Mouse (Mus musculus) heart, embryonic 13.5 days (tissue): Measurements from ENCODE around the gene Frmd4b. TPM values are rescaled to one million over a fixed set of nuclear protein-coding genes. Genes with fewer than 3 reads are reported as not detected.
A peak's percentile ranks its signal among the peaks of the same experiment; 100 is the strongest.

Experiments
- ATAC-seq: fragments of 200-750 bp; cut with Nextera tagmentation; 2 replicates; pipeline ENCODE4 v1.8.0; 2017; ENCODE audit warnings: moderate TSS enrichment; ENCODE audit not compliant: insufficient number of reproducible peaks, low FRiP score, low TSS enrichment; ENCODE audit errors: extremely low read depth
- H3K27ac ChIP-seq: fragments of 300-500 bp; sonication (generic); replicated peaks from 2 replicates; pipeline ENCODE4 v1.5.1; 2015; ENCODE audit warnings: moderate library complexity, mild to moderate bottlenecking, inconsistent platforms
- H3K27me3 ChIP-seq: fragments of 300-500 bp; sonication (generic); replicated peaks from 2 replicates; pipeline ENCODE4 v1.6.1; 2015; ENCODE audit warnings: mild to moderate bottlenecking, inconsistent platforms
- H3K36me3 ChIP-seq: fragments of 300-500 bp; sonication (generic); 2 replicates; pipeline ENCODE4 v1.6.1; 2015; ENCODE audit warnings: mild to moderate bottlenecking, inconsistent platforms
- H3K4me1 ChIP-seq: fragments of 300-500 bp; sonication (generic); 2 replicates; pipeline ENCODE4 v1.6.1; 2015; ENCODE audit warnings: inconsistent platforms
- H3K4me2 ChIP-seq: fragments of 300-500 bp; sonication (generic); 2 replicates; pipeline ENCODE4 v1.6.1; 2015; ENCODE audit warnings: inconsistent platforms, mild to moderate bottlenecking, moderate library complexity
- H3K4me3 ChIP-seq: fragments of 300-500 bp; sonication (generic); 2 replicates; pipeline ENCODE4 v1.5.1; 2015; ENCODE audit warnings: moderate library complexity, mild to moderate bottlenecking, inconsistent platforms
- H3K9ac ChIP-seq: fragments of 300-500 bp; sonication (generic); 2 replicates; pipeline ENCODE4 v1.6.1; 2015; ENCODE audit warnings: inconsistent platforms, mild to moderate bottlenecking, moderate library complexity
- H3K9me3 ChIP-seq: fragments of 300-500 bp; sonication (generic); 2 replicates; pipeline ENCODE4 v1.6.1; 2016; ENCODE audit warnings: inconsistent platforms
- WGBS: fragments of 180-500 bp; shearing (Covaris S2); methylation state at CpG from one replicate; pipeline ENCODE4 v1.1.7; 2015; ENCODE audit warnings: mixed read lengths; 5-methylcytosine and 5-hydroxymethylcytosine counted together
- polyA plus RNA-seq: library from polyadenylated mRNA; unstranded; fragments of >200 nt; fragmentation: Nextera tagmentation; extraction: Ambion mirVana; gene quantifications from 2 replicates; pipeline ENCODE4 v1.2.1, GENCODE M21; 2015

Frmd4b gene
- polyA plus RNA-seq, 1 experiment from 2014 or later, result 14.6 TPM

DNA sequence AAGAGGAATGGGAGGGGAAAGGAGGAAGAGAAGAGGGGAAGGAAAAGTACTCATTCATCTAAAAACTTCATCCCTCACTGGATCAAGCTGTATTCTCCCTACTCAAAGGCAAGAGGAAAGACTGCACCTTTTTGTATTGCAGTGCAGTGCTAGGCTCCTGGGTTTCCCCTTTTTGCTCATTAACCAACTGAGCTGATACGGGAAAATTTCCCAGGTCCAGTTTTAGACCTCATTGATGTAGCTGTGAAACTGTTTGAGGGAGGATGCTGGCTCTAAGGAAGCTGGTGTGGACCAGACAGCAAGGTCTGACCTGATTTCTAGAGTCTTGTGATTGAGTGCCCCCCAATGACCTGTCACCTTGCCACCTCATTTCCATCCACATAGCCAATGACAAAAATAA, 121.3 kb downstream of the Frmd4b start:
- ATAC-seq, result no peak
- no peak overlapping the region for H3K4me2 ChIP-seq
- H3K4me1 ChIP-seq, result 0 out of 2 replicates have a peak, but pooled peaks cover 3% of the 10 kb centered on the region
- WGBS, result 60% methylated on average over 1 of the region's 1 CpGs
- no peaks in the 10 kb centered on the region for H3K36me3 ChIP-seq
- no peak overlapping the region for H3K27ac ChIP-seq
- H3K9ac ChIP-seq, result no peak overlapping the region
- no peaks in the 10 kb centered on the region for H3K9me3 ChIP-seq
- H3K4me3 ChIP-seq, result no peak overlapping the region
- no peaks in the 10 kb centered on the region for H3K27me3 ChIP-seq

DNA sequence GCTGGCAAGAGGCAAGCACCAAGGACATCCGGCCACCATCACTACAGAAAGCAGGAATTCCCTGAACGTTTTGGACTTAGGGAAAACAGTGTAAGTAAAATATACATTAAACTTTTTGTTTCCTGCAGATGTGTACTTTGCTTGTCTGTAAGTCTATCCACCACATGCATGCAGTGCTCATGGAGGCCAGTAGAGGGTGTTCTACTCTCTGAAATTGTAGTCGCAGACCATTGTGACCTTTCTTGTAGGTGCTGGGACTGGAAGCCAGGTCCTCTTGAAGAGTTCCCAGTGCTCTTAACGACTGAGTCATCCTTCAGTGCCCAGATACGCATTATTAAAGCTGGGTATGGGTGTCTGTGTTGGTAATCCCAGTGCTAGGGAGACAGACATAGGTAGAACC, 126.3 kb downstream of the Frmd4b start:
- no peak overlapping the region for H3K4me2 ChIP-seq
- H3K27ac ChIP-seq, result no peak overlapping the region
- 81% methylated on average over 5 of the region's 5 CpGs for WGBS

DNA sequence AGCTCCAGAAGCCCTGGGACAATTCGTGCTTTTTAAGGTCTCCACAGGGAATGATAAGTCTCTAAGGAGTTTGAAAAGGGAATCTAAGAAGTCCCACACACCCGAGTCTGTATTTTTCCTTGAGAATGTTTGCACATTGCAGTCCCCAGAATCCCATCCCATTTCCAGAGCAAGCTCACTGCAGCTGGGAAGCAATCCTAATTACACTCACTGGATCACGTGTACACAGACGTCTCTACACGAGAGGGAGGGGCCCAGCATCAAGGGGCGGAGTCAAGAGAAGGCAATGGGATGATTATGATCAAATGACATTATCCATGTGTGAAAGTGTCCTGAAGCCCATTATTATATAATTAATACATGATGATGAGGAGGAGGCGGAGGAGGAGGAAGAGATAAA, 128.5 kb downstream of the Frmd4b start:
- H3K4me1 ChIP-seq, result peaks cover 20% of the 10 kb centered on the region
- no peak overlapping the region for H3K4me3 ChIP-seq
- no peaks in the 10 kb centered on the region for H3K9me3 ChIP-seq
- H3K9ac ChIP-seq, result no peak overlapping the region
- no peak overlapping the region for H3K27ac ChIP-seq
- H3K27me3 ChIP-seq, result peaks cover 18% of the 10 kb centered on the region; the same call in 1 of the 2 replicates
- no peak for ATAC-seq
- no peak overlapping the region for H3K4me2 ChIP-seq
- no peaks in the 10 kb centered on the region for H3K36me3 ChIP-seq
- 34% methylated on average over 7 of the region's 7 CpGs for WGBS

More for the DNA sequence above, 126.3 kb downstream of the Frmd4b start:
- no peak for ATAC-seq
- no peak overlapping the region for H3K4me3 ChIP-seq
- H3K4me1 ChIP-seq, result peaks cover 20% of the 10 kb centered on the region
- no peak overlapping the region for H3K9ac ChIP-seq
- H3K27me3 ChIP-seq, result peaks cover 11% of the 10 kb centered on the region; the same call in 1 of the 2 replicates
- H3K9me3 ChIP-seq, result no peaks in the 10 kb centered on the region
- H3K36me3 ChIP-seq, result no peaks in the 10 kb centered on the region

DNA sequence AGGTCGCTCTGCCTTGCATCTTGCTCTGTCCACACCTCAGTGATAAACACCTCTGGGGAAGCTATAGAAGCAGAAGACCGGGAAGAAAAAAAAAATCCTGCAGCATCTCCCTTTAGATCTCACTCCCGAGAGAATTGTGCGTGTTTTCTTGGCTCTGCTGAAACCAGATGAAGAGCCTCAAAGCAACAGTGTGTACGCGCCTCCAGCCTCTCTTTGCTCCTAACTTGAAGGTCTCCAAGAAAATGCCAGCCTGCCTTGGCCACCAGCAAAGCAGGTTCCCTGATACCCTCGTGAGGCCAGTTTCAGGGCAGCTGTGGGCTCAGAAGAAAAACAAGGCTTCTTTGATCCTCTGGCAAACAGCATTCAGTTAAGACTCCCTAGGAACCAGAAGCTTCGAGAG, 129.1 kb downstream of the Frmd4b start:
- H3K9me3 ChIP-seq, result no peaks in the 10 kb centered on the region
- H3K4me2 ChIP-seq, result peak overlapping the region; percentile 100
- H3K4me1 ChIP-seq, result peaks cover 20% of the 10 kb centered on the region
- no peaks in the 10 kb centered on the region for H3K36me3 ChIP-seq
- H3K4me3 ChIP-seq, result peak overlapping the region; percentile 62; the same call in 1 of the 2 replicates
- H3K27me3 ChIP-seq, result peaks cover 18% of the 10 kb centered on the region; the same call in 1 of the 2 replicates
- H3K27ac ChIP-seq, result no peak overlapping the region
- 25% methylated on average over 8 of the region's 8 CpGs for WGBS
- no peak for ATAC-seq
- H3K9ac ChIP-seq, result no peak overlapping the region

DNA sequence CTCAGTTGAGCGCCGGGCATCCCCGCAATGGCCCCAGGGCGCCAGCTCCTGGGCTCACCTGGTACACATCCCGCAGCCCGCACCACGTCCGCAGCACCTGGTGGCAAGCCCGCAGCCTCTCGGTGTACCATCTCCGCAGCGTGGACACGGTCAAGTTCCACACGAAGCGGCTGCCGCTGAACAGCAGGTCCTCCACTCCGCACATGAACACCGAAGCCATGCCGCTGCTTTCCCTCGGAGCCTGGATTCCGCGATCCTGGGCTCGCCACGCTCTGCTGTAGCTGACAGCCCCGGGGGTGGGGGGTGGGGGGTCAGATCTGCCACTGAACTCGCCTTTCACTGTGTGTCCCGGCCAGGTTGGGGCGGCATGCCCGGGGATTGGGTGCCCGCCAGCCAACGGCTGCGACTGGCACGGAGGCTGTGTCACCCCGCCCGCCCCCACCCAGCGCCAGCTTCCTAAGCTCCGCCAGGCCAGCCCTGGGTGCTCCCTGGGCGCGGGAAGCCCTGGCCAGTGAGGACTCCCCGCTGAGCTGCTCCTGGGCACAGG, 129.7 kb downstream of the Frmd4b start:
- Histone ChIP-seq H3K36me3 (no peaks in the 10 kb centered on the region), H3K4me2 (peak overlapping the region; percentile 100), H3K27me3 (peaks cover 18% of the 10 kb centered on the region; the same call in 1 of the 2 replicates), H3K9ac (peak overlapping the region; percentile 80), H3K4me3 (peak overlapping the region; percentile 62), H3K4me1 (peaks cover 20% of the 10 kb centered on the region), H3K9me3 (no peaks in the 10 kb centered on the region), H3K27ac (no peak overlapping the region)
- WGBS, result 1% methylated on average over 40 of the region's 40 CpGs
- no peak for ATAC-seq

DNA sequence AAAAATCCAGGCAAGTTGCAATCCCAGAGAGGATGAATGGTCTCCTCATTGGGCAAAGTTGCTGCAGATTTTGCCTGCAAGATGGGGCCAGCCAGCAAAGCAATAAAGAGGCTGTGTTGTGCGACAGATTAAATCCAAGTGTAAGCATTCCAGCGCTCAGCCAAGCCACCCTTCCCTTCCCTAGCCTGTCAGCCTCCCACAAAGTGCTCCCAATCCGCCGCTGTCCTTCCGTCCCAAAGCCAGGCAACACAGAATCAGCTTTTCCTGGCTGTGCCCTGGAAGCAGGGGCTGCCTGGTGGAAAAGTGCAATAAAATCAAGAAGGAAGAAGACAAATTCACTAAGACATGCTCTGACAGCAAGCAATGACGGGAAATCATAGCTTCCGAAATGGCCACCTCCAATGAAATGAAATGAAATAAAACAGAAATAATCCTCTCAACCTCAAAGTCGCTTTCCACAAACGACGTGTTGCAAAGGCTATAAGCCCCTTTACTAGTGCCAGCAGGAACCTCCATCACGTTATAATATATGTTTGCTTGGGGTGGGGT, 130.5 kb downstream of the Frmd4b start:
- peak overlapping the region; percentile 62 for H3K4me3 ChIP-seq
- H3K27ac ChIP-seq, result no peak overlapping the region
- H3K9me3 ChIP-seq, result no peaks in the 10 kb centered on the region
- WGBS, result 13% methylated on average over 11 of the region's 11 CpGs
- no peaks in the 10 kb centered on the region for H3K36me3 ChIP-seq
- peaks cover 20% of the 10 kb centered on the region for H3K4me1 ChIP-seq
- H3K4me2 ChIP-seq, result peak overlapping the region; percentile 100
- H3K27me3 ChIP-seq, result peaks cover 18% of the 10 kb centered on the region; the same call in 1 of the 2 replicates
- ATAC-seq, result no peak
- H3K9ac ChIP-seq, result peak overlapping the region; percentile 80

DNA sequence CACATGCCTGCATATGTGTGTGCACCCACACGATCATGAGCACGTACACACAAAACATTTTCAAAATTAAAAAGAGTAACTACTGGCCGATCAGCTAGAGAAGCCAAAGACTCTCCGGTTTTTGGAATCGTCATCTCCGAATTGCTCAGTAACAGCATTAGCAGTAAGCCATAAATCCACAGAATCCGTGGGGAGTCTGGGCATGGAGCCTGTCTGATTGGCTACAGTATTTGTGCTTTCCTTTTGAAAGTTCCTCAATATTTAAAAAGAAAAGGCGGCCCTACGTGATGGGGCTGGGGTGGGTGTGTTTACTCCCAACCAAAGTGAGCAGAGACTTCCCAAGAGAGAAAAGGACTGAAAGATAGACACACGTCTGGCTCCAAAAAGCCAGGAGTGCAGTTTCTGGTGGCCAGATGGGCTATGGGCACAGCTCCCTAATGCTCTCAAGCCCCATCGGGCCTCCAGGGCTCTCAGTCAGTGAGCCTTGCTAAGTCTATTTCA, 131.4 kb downstream of the Frmd4b start:
- Histone ChIP-seq H3K9ac (no peak overlapping the region), H3K27me3 (peaks cover 18% of the 10 kb centered on the region; the same call in 1 of the 2 replicates), H3K9me3 (no peaks in the 10 kb centered on the region), H3K27ac (no peak overlapping the region), H3K4me1 (peaks cover 20% of the 10 kb centered on the region), H3K36me3 (no peaks in the 10 kb centered on the region), H3K4me3 (no peak overlapping the region), H3K4me2 (no peak overlapping the region)
- ATAC-seq, result no peak
- 84% methylated on average over 11 of the region's 11 CpGs for WGBS

DNA sequence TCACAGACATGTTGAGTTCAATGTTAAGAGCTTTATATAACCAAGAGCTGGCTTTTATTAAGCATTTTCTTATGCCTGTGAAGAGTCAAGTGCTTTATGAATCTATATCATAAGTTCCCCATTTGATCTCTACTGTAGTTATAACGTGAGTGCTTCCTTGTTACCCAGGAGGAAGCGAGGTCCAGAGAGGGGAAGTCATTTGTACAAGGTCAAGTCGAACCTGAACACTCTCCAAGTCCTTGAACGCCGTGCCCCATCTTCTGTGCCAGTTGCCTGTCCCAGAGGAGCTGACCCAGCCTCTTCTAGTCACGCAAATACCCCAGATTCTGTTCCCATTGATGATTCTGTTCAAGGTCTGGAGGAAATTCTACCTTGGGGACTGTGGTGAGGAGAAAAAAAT, 135.4 kb downstream of the Frmd4b start:
- H3K4me2 ChIP-seq, result no peak overlapping the region
- no peak for ATAC-seq
- no peak overlapping the region for H3K27ac ChIP-seq
- H3K4me1 ChIP-seq, result peaks cover 5% of the 10 kb centered on the region
- no peaks in the 10 kb centered on the region for H3K36me3 ChIP-seq
- no peaks in the 10 kb centered on the region for H3K9me3 ChIP-seq
- 63% methylated on average over 6 of the region's 6 CpGs for WGBS
- H3K9ac ChIP-seq, result no peak overlapping the region
- peaks cover 8% of the 10 kb centered on the region for H3K27me3 ChIP-seq
- H3K4me3 ChIP-seq, result no peak overlapping the region

DNA sequence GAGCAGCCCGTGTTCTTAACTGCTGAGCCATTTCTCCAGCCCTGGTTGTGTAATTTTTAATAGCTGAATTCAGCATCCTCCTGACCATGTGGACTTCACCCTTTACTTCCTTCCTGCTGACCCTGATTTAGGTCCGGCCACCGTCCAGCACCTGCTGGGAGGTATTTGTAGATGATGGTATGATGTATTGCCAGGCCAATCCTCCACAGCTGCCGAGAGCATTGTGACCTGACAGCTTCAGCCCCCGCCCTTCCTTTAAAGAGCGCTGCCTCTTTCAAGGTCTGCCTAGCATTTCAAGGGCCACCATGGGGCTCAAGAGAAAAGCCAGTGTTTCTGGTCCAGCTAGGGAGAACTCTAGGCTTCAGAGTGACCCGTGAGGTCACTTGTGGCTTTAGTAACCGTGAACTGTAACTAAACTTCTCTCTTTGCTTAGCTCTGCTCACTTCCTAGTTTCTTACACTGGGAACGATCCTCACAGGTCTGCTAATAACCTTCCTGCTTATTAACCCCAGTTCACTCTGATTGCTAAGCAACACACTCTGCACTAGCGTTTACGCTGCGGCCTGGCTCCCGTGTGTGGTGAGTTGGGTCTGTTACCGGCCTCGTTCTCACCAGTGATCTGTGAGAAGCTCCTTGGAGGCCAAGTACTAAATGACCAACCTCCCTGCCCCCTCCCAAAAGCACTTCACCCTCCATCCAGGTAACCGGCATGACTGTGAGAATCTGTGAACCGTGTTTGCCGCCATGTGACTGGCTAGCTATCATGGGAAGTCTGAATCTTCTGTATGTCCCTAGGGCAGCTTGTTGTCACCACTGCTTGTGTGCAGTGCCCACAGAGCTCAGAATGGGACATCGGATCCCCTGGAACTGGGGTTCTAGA, 138.1 kb downstream of the Frmd4b start:
- Histone ChIP-seq H3K27ac (no peak overlapping the region), H3K9me3 (no peaks in the 10 kb centered on the region), H3K27me3 (no peaks in the 10 kb centered on the region; the same call in 1 of the 2 replicates), H3K36me3 (no peaks in the 10 kb centered on the region), H3K4me3 (no peak overlapping the region), H3K4me1 (no peaks in the 10 kb centered on the region), H3K9ac (no peak overlapping the region), H3K4me2 (no peak overlapping the region)
- WGBS, result 66% methylated on average over 19 of the region's 19 CpGs
- no peak for ATAC-seq

DNA sequence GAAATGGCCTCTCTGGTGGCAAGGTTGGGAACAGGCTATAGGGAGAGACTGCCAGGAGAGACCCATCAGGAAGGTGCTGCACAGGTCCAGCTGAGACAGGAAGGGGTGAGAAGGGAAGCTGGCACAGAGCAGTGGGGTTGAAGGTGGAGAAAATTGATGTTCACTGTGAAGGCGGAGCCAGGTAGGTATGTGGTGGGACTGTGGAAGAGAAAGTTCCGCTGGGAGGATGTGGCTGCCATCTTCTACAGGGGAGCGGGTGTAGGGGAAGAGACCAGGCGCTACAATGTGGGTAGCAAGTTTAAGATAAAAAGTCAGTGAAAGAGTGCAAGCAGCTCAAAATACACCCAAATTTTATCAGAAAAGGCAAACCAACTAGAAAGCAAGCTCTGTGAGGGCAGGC, 143.7 kb downstream of the Frmd4b start:
- Histone ChIP-seq H3K27me3 (no peaks in the 10 kb centered on the region), H3K27ac (no peak overlapping the region), H3K36me3 (no peaks in the 10 kb centered on the region), H3K4me1 (peaks cover 13% of the 10 kb centered on the region), H3K9me3 (no peaks in the 10 kb centered on the region), H3K9ac (no peak overlapping the region), H3K4me3 (no peak overlapping the region), H3K4me2 (no peak overlapping the region)
- ATAC-seq, result no peak
- WGBS, result 89% methylated on average over 4 of the region's 4 CpGs

DNA sequence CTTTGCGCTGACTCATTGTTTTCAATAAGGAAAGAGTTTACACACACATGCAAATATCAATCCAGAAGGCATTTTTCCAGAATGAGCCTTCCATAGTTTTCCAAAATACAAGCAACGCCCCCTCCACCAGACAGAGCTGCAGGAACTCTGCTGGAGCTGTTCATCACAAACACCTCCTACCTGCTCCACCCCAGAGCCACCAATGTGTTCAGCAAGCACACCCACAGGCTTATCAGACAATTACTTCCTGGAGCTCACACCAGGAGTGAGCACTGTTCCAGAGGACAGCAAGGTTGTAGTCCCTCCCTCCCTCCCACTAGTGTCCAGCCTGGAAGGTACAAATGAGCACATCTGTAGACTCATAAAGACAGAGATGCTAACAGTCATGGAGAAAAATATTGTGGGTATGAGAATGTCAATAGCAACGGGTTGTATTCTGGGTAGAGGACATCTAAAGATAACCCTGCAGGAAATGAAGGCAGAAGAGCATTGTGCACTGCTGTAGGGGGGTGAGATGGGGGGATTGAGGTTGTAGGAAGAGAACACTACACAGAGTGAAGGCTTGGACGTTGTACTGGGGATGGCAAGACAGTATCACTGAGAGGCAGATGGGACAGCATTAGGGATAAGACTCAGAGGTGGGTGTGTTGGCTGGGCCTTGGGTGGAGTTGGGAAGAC, 144.3 kb downstream of the Frmd4b start:
- H3K4me3 ChIP-seq, result no peak overlapping the region
- peaks cover 13% of the 10 kb centered on the region for H3K4me1 ChIP-seq
- no peak for ATAC-seq
- 59% methylated on average over 4 of the region's 4 CpGs for WGBS
- H3K27ac ChIP-seq, result peak overlapping the region; percentile 22; the same call in 1 of the 2 replicates
- H3K27me3 ChIP-seq, result no peaks in the 10 kb centered on the region
- H3K9ac ChIP-seq, result no peak overlapping the region
- H3K9me3 ChIP-seq, result peaks cover 3% of the 10 kb centered on the region; the same call in 1 of the 2 replicates
- H3K36me3 ChIP-seq, result no peaks in the 10 kb centered on the region
- no peak overlapping the region for H3K4me2 ChIP-seq
